10 mouse cellular contexts compared by ENCODE assay signal in the genomic region with DNA sequence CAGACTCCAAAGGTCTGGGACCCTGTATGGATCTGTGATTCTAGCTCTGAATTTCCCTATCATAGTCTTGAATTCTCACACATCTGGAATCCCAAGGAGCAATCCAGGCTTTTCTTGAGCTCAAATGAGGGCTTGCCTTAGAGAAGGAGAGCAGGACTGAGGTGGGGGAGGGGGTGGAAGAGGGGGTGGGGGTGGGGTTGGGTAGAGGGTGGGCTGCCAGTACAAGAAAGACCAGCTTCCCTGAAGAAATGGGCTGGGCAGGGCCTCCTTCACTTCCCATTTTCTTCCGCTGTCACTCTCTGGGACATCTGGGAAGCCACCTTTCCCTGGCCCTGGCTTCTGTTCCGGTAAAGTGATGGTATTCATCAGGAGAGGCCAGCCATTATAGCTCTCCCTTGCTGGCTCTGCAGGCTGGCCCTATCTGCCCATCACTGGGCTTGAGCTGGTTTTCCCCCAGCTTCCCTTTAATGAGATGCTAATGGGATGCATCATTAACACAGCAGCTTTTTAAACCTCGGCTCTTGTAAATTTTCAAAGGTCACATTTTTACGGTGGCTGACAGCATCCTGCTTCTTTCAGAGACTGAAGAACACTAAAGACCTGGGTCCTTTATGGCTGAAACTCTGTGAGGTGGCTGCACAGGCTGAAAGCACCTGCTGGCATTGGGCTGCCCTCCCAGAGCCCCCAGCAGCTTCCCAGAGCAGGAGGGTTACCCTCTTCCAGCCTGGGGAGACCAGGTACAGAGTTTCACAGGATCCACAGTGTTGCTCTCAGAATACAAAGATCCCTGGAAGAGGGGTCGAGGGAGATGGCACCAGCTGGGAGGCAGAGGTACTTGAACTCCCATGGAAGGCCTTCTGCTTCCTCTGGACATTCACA.
DNase-seq lines count a peak whose midpoint lies in the region; ATAC-seq lines count a peak whose summit lies in the region.
"Had no signal": no experiment of that assay in that cellular context is flagged by ENCODE, and none has a peak within 500 bp of the region (broad histone marks: within the 10 kb centered on the region; RNA-seq: fewer than 3 reads in every experiment).

No protein-coding gene starts in this region.

- peaks cover 20% of the 10 kb centered on the region; the same call in 1 of the 2 replicates for H3K4me1 ChIP-seq in forebrain, embryonic 14.5 days (ENCODE audit: control insufficient read depth, insufficient read depth, low read length)
- H3K4me1 ChIP-seq in neural tube, embryonic 15.5 days, result peaks cover 30% of the 10 kb centered on the region

- H3K4me2 ChIP-seq in forebrain, embryonic 14.5 days (ENCODE audit: low read length), result no peak overlapping the region
- H3K4me2 ChIP-seq in neural tube, embryonic 15.5 days, result no peak overlapping the region

- no peaks in the 10 kb centered on the region for H3K27me3 ChIP-seq in forebrain, embryonic 14.5 days (replicated peaks; ENCODE audit: control insufficient read depth, insufficient read depth, low read length)
- H3K27me3 ChIP-seq in neural tube, embryonic 15.5 days (replicated peaks), result no peaks in the 10 kb centered on the region
- H3K27me3 ChIP-seq: CH12.LX had no signal

- DNase-seq in retina, postnatal 1 day, result peak; percentile 29
- DNase-seq in retina, embryonic 14.5 days (ENCODE audit: low spot score), result no peak
- DNase-seq in forebrain, embryonic 14.5 days (ENCODE audit: low spot score), result peak; percentile 78
- peak; percentile 41 for DNase-seq in mesoderm, embryonic 11.5 days (ENCODE audit: low read depth, low spot score)
- no peak for DNase-seq in left cerebral cortex, postnatal 4 days
- DNase-seq: adrenal gland, adult 8-10 months; heart, adult 2 months had no signal

- no peak overlapping the region for H3K9ac ChIP-seq in forebrain, embryonic 14.5 days (ENCODE audit: low read length)
- H3K9ac ChIP-seq in neural tube, embryonic 15.5 days (replicated peaks), result no peak overlapping the region

- intact Hi-C loops in left cerebral cortex, postnatal 4 days (cut with DNase I), result no loop called here

- H3K9me3 ChIP-seq in forebrain, embryonic 14.5 days (replicated peaks; ENCODE audit: control insufficient read depth, low read length), result no peaks in the 10 kb centered on the region
- no peaks in the 10 kb centered on the region for H3K9me3 ChIP-seq in neural tube, embryonic 15.5 days (replicated peaks)

- 6% methylated on average over 5 of the region's 5 CpGs for WGBS in forebrain, embryonic 14.5 days
- 16% methylated on average over 5 of the region's 5 CpGs for WGBS in neural tube, embryonic 15.5 days

- H3K4me3 ChIP-seq in forebrain, embryonic 14.5 days (ENCODE audit: low read depth, low read length), result no peak overlapping the region
- no peak overlapping the region for H3K4me3 ChIP-seq in neural tube, embryonic 15.5 days (replicated peaks)
- H3K4me3 ChIP-seq: heart, adult 2 months had no signal

- no peak overlapping the region; the same call in 1 of the 2 replicates for H3K27ac ChIP-seq in forebrain, embryonic 14.5 days (ENCODE audit: low read depth, low read length)
- H3K27ac ChIP-seq in neural tube, embryonic 15.5 days (replicated peaks), result no peak overlapping the region
- H3K27ac ChIP-seq: heart, adult 2 months had no signal

- peak; percentile 74 for ATAC-seq in forebrain, embryonic 14.5 days
- peak; percentile 33; the same call in 1 of the 2 replicates for ATAC-seq in neural tube, embryonic 15.5 days (ENCODE audit: low FRiP score)
- no peak for ATAC-seq in monocyte, adult 5-6 weeks (replicated peaks; ENCODE audit: insufficient number of reproducible peaks, low FRiP score, low TSS enrichment, poor library complexity, severe bottlenecking)

- H3K36me3 ChIP-seq in forebrain, embryonic 14.5 days (ENCODE audit: control insufficient read depth, insufficient read depth, low read length), result peaks cover 7% of the 10 kb centered on the region
- peaks cover 5% of the 10 kb centered on the region; the same call in 1 of the 2 replicates for H3K36me3 ChIP-seq in neural tube, embryonic 15.5 days

Comparison
In these comparisons a context has a peak if more than half of its experiments do, and no peak if none do; other contexts are left out.
1. DNase-seq: peak in retina, postnatal 1 day (single experiment), forebrain, embryonic 14.5 days (single experiment) and mesoderm, embryonic 11.5 days (single experiment); none in retina, embryonic 14.5 days (single experiment) and left cerebral cortex, postnatal 4 days (single experiment).